Mouse (Mus musculus) heart, postnatal 0 days (tissue): ENCODE data around the gene Wdr18. TPM values are rescaled to one million over a fixed set of nuclear protein-coding genes. Genes with fewer than 3 reads are reported as not detected.

Experiments
- ATAC-seq: fragments of 200-750 bp; cut with Nextera tagmentation; 2 replicates; pipeline ENCODE4 v1.8.0; 2017; ENCODE audit warnings: low read depth, moderate number of reproducible peaks, moderate library complexity; ENCODE audit not compliant: insufficient read depth
- DNase-seq: peaks from one replicate; pipeline ENCODE4 v3.0.0-alpha.2; 2016; ENCODE audit warnings: low spot score
- H3K27ac ChIP-seq: fragments of 300-500 bp; sonication (generic); 2 replicates; pipeline ENCODE4 v1.5.1; 2014; ENCODE audit warnings: low read depth, mild to moderate bottlenecking
- H3K27me3 ChIP-seq: fragments of 300-500 bp; sonication (generic); 2 replicates; pipeline ENCODE4 v1.6.1; 2014; ENCODE audit warnings: low read length, mixed read lengths; ENCODE audit not compliant: control insufficient read depth, insufficient read depth
- H3K36me3 ChIP-seq: fragments of 300-500 bp; sonication (generic); replicated peaks from 2 replicates; pipeline ENCODE4 v1.6.1; 2014; ENCODE audit warnings: low read length, mixed read lengths; ENCODE audit not compliant: control insufficient read depth, insufficient read depth
- H3K4me1 ChIP-seq: fragments of 300-500 bp; sonication (generic); 2 replicates; pipeline ENCODE4 v1.6.1; 2014; ENCODE audit warnings: antibody characterized with exemption; ENCODE audit not compliant: control insufficient read depth, insufficient read depth
- H3K4me2 ChIP-seq: fragments of 300-500 bp; sonication (generic); 2 replicates; pipeline ENCODE4 v1.6.1; 2014; ENCODE audit warnings: low read depth, mild to moderate bottlenecking, low read length, moderate library complexity
- H3K4me3 ChIP-seq: fragments of 300-500 bp; sonication (generic); 2 replicates; pipeline ENCODE4 v1.5.1; 2014; ENCODE audit warnings: low read depth, low read length
- H3K9ac ChIP-seq: fragments of 300-500 bp; sonication (generic); replicated peaks from 2 replicates; pipeline ENCODE4 v1.6.1; 2014; ENCODE audit warnings: low read depth, low read length, mixed read lengths
- H3K9me3 ChIP-seq: fragments of 300-500 bp; sonication (generic); replicated peaks from 2 replicates; pipeline ENCODE4 v1.6.1; 2016; ENCODE audit warnings: low read length; ENCODE audit not compliant: control insufficient read depth
- CTCF ChIP-seq: IDR thresholded peaks from 2 replicates; pipeline ENCODE4 v1.5.1; 2016; ENCODE audit warnings: antibody characterized with exemption, control low read depth, low read depth
- EP300 ChIP-seq: IDR thresholded peaks from 2 replicates; pipeline ENCODE4 v1.6.1; 2016; ENCODE audit warnings: antibody characterized with exemption, low read depth
- WGBS: fragments of 180-500 bp; shearing (Covaris S2); extraction: QIAGEN DNeasy Blood & Tissue Kit; methylation state at CpG from one replicate; pipeline ENCODE4 v1.1.7; 2014; 5-methylcytosine and 5-hydroxymethylcytosine counted together
- polyA plus RNA-seq: library from polyadenylated mRNA; unstranded; fragments of >200 nt; fragmentation: Nextera tagmentation; extraction: Ambion mirVana; gene quantifications from 2 replicates; pipeline ENCODE4 v1.2.1, GENCODE M21; 2015
- total RNA-seq: library from RNA; depleted of rRNA; stranded (reverse); fragments of >200 nt; gene quantifications from 2 replicates; pipeline ENCODE4 v1.2.3, GENCODE M21; 2014; ENCODE audit warnings: low replicate concordance; rRNA removed

Gene Wdr18
- total RNA-seq (29.3 and 51.5 TPM in 2 replicates), polyA plus RNA-seq (54.3 and 58.4 TPM in 2 replicates)

DNA sequence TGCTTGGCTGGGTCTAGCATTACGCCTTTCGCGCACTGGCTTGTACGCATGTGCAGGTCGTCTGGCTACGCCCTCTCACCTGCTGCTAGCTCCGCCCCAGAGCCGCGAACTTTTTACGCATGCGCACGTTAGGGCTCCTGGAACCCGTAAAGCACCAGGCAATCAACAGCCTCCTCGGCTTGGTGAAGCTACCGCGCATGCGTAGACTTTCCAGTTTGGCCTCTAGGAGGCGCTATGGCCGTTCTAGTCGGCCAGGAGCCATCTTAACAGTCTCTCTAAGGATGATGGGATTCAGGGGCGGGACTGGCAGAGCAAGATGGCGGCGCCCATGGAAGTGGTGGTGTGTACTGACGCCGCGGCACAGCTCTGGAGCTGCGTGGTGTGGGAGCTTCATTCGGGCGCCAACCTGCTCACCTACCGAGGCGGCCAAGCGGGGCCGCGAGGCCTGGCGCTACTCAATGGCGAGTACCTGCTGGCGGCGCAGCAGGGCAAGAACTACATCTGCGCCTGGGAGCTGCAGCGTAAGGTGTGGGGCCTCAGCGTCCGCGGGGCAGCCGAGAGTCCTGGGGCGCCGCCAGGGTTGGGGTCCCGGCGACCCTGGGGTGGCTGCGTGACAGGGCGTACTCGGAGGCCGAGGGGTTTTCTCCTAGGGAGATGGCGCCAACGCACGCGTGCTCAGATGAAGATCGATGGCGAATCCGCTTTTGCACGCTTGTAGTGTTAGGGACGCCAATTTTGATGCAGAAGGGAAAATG, at the start of gene Wdr18:
TSS of gene Wdr18 (plus strand) at position 306 of the 755 bp plus-strand sequence.
- Histone ChIP-seq H3K4me3 (peak within 1 kb of the TSS; percentile 98), H3K36me3 (peaks cover 31% of the 10 kb centered on the region), H3K4me1 (0 out of 2 replicates have a peak, but pooled peaks cover 7% of the 10 kb centered on the region), H3K4me2 (peak within 1 kb of the TSS; percentile 70), H3K27ac (peak within 1 kb of the TSS; percentile 71), H3K9me3 (no peaks in the 10 kb centered on the region), H3K9ac (peak within 1 kb of the TSS; percentile 68), H3K27me3 (no peaks in the 10 kb centered on the region)
- TF ChIP-seq EP300 (no peak), CTCF (peak; percentile 99)
- peak; percentile 99 for DNase-seq
- peak; percentile 96 for ATAC-seq
- under 1% methylated on average over 61 of the region's 61 CpGs for WGBS

DNA sequence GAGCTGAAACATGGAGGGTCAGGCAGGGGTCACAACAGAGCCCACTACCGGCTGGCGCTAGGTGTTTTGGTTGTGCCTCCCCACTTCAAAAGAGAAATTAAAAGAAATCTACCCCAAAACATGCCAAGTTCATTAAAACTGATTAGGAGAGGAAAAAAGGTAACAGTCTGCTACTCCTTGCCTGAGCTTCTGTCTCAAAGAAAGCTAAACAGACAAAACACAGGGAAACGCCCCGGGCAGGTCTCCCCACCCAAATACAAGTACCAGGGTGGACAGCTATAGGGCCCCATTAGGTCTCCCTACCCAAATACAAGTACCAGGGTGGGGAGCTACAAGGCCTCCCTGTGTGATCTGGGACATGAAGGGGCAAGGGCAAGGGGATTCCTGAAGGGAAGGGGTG, 49.4 kb upstream of the Wdr18 start, which contains the start of gene Gm26602:
TSS of gene Gm26602 (plus strand) at position 301 of the 400 bp plus-strand sequence.
- DNase-seq (no peak), ATAC-seq (no peak)
- no peak within 1 kb of the TSS for H3K27ac ChIP-seq
- H3K4me1 ChIP-seq, result peaks cover 19% of the 10 kb centered on the region
- H3K27me3 ChIP-seq, result no peaks in the 10 kb centered on the region
- 93% methylated on average over 4 of the region's 4 CpGs for WGBS
- no peak within 1 kb of the TSS for H3K4me2 ChIP-seq
- H3K9me3 ChIP-seq, result no peaks in the 10 kb centered on the region
- no peak within 1 kb of the TSS for H3K4me3 ChIP-seq
- 0 out of 2 replicates have a peak within 1 kb of the TSS, but pooled peaks have one; percentile 82 for H3K9ac ChIP-seq
- H3K36me3 ChIP-seq, result peaks cover 32% of the 10 kb centered on the region
- TF ChIP-seq CTCF, result no peak
- TF ChIP-seq EP300, result no peak

DNA sequence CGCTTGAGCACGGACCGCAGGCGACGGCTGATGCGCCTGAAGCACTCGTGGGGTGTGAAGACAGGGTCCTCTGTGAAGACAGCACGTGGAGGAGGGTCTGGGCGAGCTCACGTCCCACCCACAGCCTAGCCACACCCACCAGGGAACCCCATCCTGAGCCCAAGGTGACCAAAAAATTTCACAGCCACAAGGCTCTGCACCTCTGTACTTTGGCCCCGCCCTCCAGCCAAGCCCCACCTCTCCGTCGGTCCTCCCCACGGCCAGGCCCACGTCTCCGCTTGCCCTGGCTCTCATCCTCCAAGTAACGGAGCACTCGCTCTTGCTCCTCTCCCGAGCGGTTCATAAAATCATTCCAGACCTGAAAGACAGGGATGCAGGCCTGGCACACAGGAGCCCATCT, 47.5 kb upstream of the Wdr18 start:
- DNase-seq, result no peak
- TF ChIP-seq CTCF (no peak), EP300 (no peak)

DNA sequence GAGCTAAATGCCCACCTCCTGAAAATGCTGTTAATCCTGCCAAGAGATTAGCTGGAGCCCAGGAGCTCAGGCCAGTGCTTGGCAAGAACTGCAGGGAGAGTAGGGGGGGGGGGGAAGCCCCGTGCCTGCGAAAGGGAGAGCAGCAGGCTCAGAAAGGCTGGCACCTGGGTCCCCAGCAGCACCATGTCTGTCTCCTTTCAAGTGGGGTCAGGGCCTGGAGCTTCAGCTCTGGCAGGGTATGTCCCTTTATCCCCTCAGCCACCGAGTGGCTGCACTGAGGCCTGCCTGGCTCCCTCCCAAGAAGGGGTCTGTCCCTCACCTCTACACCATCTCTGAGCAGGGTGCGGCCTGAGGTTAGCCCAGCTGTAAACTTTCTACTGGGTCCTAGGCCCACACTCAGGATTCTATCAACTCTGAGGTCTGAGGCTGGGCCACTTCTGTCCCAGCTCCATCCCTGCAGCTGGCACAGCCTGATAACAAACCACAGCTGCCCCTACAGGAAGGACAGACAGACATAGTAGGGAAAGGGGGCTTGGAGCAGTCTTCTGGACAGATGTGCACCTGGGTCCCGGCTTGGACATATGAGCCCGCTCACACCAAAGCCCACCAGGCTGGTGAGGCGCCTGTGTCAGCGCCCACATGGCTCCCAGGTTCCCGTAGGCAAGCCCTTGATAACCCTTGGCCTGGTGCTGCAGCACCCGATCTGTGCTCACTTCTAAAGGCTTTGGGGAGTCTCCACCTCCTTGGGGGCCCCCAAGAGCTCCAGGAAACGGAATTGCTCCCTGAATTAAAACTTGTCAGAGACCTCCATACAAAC, 45.6 kb upstream of the Wdr18 start:
- peak; percentile 14; the same call in 1 of the 2 replicates for ATAC-seq
- peaks cover 20% of the 10 kb centered on the region for H3K36me3 ChIP-seq
- H3K4me1 ChIP-seq, result peaks cover 27% of the 10 kb centered on the region
- no peak overlapping the region for H3K4me2 ChIP-seq
- DNase-seq, result no peak
- 58% methylated on average over 11 of the region's 11 CpGs for WGBS
- no peak overlapping the region for H3K4me3 ChIP-seq
- H3K9ac ChIP-seq, result peak overlapping the region; percentile 5; the same call in 1 of the 2 replicates
- no peaks in the 10 kb centered on the region for H3K9me3 ChIP-seq
- 0 out of 2 replicates have a peak overlapping the region, but pooled peaks have one; percentile 11 for H3K27ac ChIP-seq
- no peak for TF ChIP-seq CTCF
- no peak for TF ChIP-seq EP300
- H3K27me3 ChIP-seq, result peaks cover 21% of the 10 kb centered on the region

More for the DNA sequence above, 47.5 kb upstream of the Wdr18 start:
- ATAC-seq, result no peak
- Histone ChIP-seq H3K9ac (no peak overlapping the region), H3K9me3 (no peaks in the 10 kb centered on the region), H3K4me2 (no peak overlapping the region), H3K4me3 (no peak overlapping the region), H3K4me1 (peaks cover 27% of the 10 kb centered on the region), H3K27ac (no peak overlapping the region), H3K36me3 (peaks cover 20% of the 10 kb centered on the region), H3K27me3 (peaks cover 1% of the 10 kb centered on the region)
- 70% methylated on average over 20 of the region's 20 CpGs for WGBS

DNA sequence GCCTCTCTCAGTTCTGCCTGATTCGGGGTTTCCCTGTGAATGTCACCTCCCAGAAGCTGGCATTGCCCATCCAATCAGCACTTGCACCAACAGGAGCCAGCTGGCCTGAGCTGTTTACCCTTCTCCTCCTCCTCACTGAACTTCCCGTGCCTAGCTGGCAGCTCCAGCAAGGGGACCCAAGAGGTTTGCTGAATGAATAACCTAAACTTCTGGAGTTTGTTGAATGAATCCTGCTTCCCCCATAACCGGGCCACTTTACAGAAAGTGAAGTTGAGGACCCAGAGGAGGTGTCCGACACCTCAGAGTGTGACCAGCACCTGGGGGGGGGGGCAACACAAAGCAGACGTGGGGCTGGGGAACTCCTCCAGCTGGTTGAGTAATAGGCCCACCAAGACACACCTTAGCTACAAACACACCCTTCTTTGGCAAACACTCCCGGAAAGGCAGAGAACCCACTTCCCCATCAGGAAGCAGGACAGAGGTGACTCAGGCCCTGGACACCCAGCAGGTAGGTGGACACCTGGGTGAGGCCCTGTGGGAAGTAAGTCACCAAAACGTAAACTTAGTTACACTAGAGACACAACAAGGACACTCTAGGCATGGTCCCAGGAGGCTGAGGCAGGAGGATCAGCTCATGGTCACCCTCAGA, 44.9 kb upstream of the Wdr18 start:
- Histone ChIP-seq H3K4me3 (no peak overlapping the region), H3K4me1 (peaks cover 27% of the 10 kb centered on the region), H3K36me3 (peaks cover 19% of the 10 kb centered on the region), H3K27ac (no peak overlapping the region), H3K9me3 (no peaks in the 10 kb centered on the region), H3K27me3 (peaks cover 28% of the 10 kb centered on the region), H3K4me2 (no peak overlapping the region; the same call in 1 of the 2 replicates), H3K9ac (peak overlapping the region; percentile 5; the same call in 1 of the 2 replicates)
- ATAC-seq (no peak), DNase-seq (no peak)
- no peak for TF ChIP-seq CTCF
- no peak for TF ChIP-seq EP300
- 63% methylated on average over 7 of the region's 7 CpGs for WGBS
